Mouse (Mus musculus) midbrain, embryonic 15.5 days (tissue): ENCODE results near the gene Cyp4a10. TPM values are rescaled to one million over a fixed set of nuclear protein-coding genes. Genes with fewer than 3 reads are reported as not detected.
"Not testable (repeated sequence)": the region's sequence is repeated elsewhere in the genome, so short reads cannot be mapped to it uniquely, and the experiment has no call there.

ENCODE experiments used
- ATAC-seq: fragments of 200-750 bp; cut with Nextera tagmentation; replicated peaks from 2 replicates; pipeline ENCODE4 v1.8.0; 2017; ENCODE audit warnings: moderate TSS enrichment
- H3K27ac ChIP-seq: fragments of 300-500 bp; sonication (generic); 2 replicates; pipeline ENCODE4 v1.5.1; 2015; ENCODE audit warnings: mild to moderate bottlenecking, inconsistent platforms
- H3K27me3 ChIP-seq: fragments of 300-500 bp; sonication (generic); replicated peaks from 2 replicates; pipeline ENCODE4 v1.6.1; 2015; ENCODE audit warnings: inconsistent platforms
- H3K36me3 ChIP-seq: fragments of 300-500 bp; sonication (generic); replicated peaks from 2 replicates; pipeline ENCODE4 v1.6.1; 2015; ENCODE audit warnings: inconsistent platforms
- H3K4me1 ChIP-seq: fragments of 300-500 bp; sonication (generic); 2 replicates; pipeline ENCODE4 v1.6.1; 2015; ENCODE audit warnings: inconsistent platforms
- H3K4me2 ChIP-seq: fragments of 300-500 bp; sonication (generic); 2 replicates; pipeline ENCODE4 v1.6.1; 2015; ENCODE audit warnings: inconsistent platforms, mild to moderate bottlenecking, moderate library complexity
- H3K4me3 ChIP-seq: fragments of 300-500 bp; sonication (generic); 2 replicates; pipeline ENCODE4 v1.5.1; 2015; ENCODE audit warnings: mild to moderate bottlenecking, inconsistent platforms
- H3K9ac ChIP-seq: fragments of 300-500 bp; sonication (generic); 2 replicates; pipeline ENCODE4 v1.6.1; 2015; ENCODE audit warnings: mild to moderate bottlenecking, inconsistent platforms
- H3K9me3 ChIP-seq: fragments of 300-500 bp; sonication (generic); 2 replicates; pipeline ENCODE4 v1.6.1; 2016; ENCODE audit warnings: inconsistent platforms
- WGBS: fragments of 180-500 bp; shearing (Covaris S2); methylation state at CpG from one replicate; pipeline ENCODE4 v1.1.7; 2015; ENCODE audit warnings: mixed read lengths; 5-methylcytosine and 5-hydroxymethylcytosine counted together
- polyA plus RNA-seq: library from polyadenylated mRNA; unstranded; fragments of >200 nt; fragmentation: Nextera tagmentation; extraction: Ambion mirVana; gene quantifications from 2 replicates; pipeline ENCODE4 v1.2.1, GENCODE M21; 2015

The Cyp4a10 gene
- polyA plus RNA-seq, 1 experiment from 2014 or later, result not detected

- Histone ChIP-seq H3K4me2 (no peak overlapping the region), H3K9ac (no peak overlapping the region), H3K27me3 (no peaks in the 10 kb centered on the region), H3K9me3 (no peaks in the 10 kb centered on the region), H3K4me1 (no peaks in the 10 kb centered on the region), H3K27ac (no peak overlapping the region), H3K4me3 (no peak overlapping the region), H3K36me3 (no peaks in the 10 kb centered on the region)
- WGBS, result 56% methylated on average over 4 of the region's 4 CpGs
- ATAC-seq, result no peak
These were observed 39.9 kb downstream of the Cyp4a10 start for GRCm38 (mm10) chr4:115557861-115558561.

DNA sequence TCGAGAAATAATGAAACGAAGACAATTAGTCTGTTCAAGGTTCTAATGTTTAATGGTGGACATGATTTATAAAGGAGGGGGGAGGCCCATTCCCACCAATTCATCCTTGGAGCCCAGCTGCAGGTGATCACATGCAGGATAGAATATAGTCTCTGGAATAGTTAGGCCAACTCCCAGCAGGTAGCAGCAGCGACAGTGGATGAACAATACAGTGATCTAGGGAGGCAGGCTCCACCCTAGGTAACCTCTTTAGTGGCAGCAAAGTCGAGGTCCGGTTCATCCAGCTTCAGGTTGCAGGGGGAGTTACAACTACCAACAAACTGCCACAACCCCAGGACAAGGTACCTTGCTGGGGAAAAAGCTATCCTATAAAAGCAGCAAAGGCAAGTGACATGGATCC lies 43.2 kb downstream of the Cyp4a10 start:
- H3K9me3 ChIP-seq, H3K9ac ChIP-seq, H3K27ac ChIP-seq, H3K36me3 ChIP-seq, ATAC-seq, H3K4me3 ChIP-seq, H3K27me3 ChIP-seq, H3K4me2 ChIP-seq, H3K4me1 ChIP-seq: not testable (repeated sequence)
- WGBS, result 58% methylated on average over 5 of the region's 5 CpGs

- Histone ChIP-seq H3K27ac (no peak within 1 kb of the TSS), H3K9ac (no peak within 1 kb of the TSS), H3K9me3 (no peaks in the 10 kb centered on the region), H3K4me3 (no peak within 1 kb of the TSS), H3K27me3 (no peaks in the 10 kb centered on the region), H3K4me2 (no peak within 1 kb of the TSS), H3K4me1 (no peaks in the 10 kb centered on the region), H3K36me3 (no peaks in the 10 kb centered on the region)
- ATAC-seq, result no peak
- 82% methylated on average over 3 of the region's 3 CpGs for WGBS
These were observed 45.3 kb downstream of the Cyp4a10 start, which contains the start of gene Cyp4a31 for GRCm38 (mm10) chr4:115563401-115563800. Gene Cyp4a31, plus strand, starts transcription at chr4:115563649.

DNA sequence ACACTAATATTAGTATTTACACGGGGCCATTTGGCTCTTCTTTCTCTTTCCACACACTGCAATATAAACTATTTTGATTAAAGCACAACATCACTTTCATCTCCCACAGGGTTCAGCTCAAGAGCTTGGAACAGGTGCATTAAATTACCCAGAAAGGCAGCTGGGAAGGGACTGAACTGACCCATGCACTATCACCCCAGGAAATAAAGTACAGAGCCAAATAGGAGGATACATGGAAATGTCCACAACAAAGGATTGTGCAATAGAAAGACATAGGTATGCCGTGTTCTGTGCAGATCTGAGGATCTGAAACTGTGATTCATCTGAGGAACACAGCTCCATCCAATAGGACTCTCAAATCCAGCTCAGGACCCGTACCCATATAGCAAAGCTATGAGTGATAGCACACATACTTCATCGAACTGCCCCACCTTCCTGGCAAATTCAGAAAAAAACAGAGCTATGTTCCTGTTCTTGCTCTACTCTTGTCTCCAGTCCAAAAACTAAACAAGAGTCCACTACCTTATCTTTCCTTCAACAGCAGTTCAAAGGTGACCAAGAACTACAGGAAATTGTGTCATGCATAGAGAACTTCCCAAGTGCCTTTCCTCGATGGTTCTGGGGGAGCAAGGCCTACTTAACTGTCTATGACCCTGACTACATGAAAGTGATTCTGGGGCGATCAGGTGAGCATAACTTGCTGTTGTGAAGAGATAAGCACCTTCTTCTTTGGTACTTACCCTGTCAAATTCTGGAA lies 46.6 kb downstream of the Cyp4a10 start:
- not testable (repeated sequence) for H3K4me3 ChIP-seq, ATAC-seq

GRCm38 (mm10) chr4:115575255-115575654 lies 57.2 kb downstream of the Cyp4a10 start:
- ATAC-seq, result no peak
- Histone ChIP-seq H3K9me3 (no peaks in the 10 kb centered on the region), H3K27ac (no peak overlapping the region), H3K27me3 (no peaks in the 10 kb centered on the region), H3K4me2 (no peak overlapping the region), H3K36me3 (no peaks in the 10 kb centered on the region), H3K4me1 (no peaks in the 10 kb centered on the region), H3K4me3 (no peak overlapping the region), H3K9ac (no peak overlapping the region)
- 80% methylated on average over 3 of the region's 3 CpGs for WGBS

More for the DNA sequence above, 46.6 kb downstream of the Cyp4a10 start:
- H3K4me2 ChIP-seq, H3K27me3 ChIP-seq, H3K36me3 ChIP-seq, H3K4me1 ChIP-seq, H3K27ac ChIP-seq, H3K9ac ChIP-seq, H3K9me3 ChIP-seq: not testable (repeated sequence)
- WGBS, result 81% methylated on average over 6 of the region's 6 CpGs

GRCm38 (mm10) chr4:115575776-115576175 lies 57.7 kb downstream of the Cyp4a10 start:
- Histone ChIP-seq H3K4me3 (no peak overlapping the region), H3K36me3 (no peaks in the 10 kb centered on the region), H3K4me2 (no peak overlapping the region), H3K27me3 (no peaks in the 10 kb centered on the region), H3K4me1 (no peaks in the 10 kb centered on the region), H3K27ac (no peak overlapping the region), H3K9ac (no peak overlapping the region), H3K9me3 (no peaks in the 10 kb centered on the region)
- no peak for ATAC-seq
- WGBS, result 82% methylated on average over 2 of the region's 2 CpGs

DNA sequence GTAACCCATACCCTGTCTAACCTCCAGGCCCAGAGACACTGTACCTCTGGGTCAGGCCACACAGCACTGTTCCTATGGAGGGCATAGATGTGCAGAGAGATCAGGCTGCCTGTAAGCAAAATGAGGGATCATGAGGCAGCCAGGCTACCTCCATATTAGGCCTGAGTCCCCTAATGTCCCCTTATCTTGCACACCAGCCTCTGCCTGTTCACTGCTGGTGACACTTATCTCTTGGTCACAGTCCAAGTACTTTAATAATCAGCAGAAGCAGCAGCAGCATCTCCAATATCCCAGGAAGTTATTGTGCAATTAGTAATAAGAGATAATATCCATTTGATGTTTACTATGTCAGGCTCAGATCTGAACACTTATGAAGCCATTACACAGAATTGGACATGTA lies 65.0 kb downstream of the Cyp4a10 start:
- Histone ChIP-seq H3K4me3 (no peak overlapping the region), H3K9me3 (no peaks in the 10 kb centered on the region), H3K27me3 (no peaks in the 10 kb centered on the region), H3K4me1 (no peaks in the 10 kb centered on the region), H3K4me2 (no peak overlapping the region), H3K36me3 (no peaks in the 10 kb centered on the region), H3K27ac (no peak overlapping the region), H3K9ac (no peak overlapping the region)
- ATAC-seq, result no peak

Other genes with a start within 250 kb of the Cyp4a10 start
- not detected in 2 replicates for gene Cyp4a12a, start 219.2 kb upstream of the Cyp4a10 start, polyA plus RNA-seq
- gene Cyp4a12b, start 106.6 kb upstream of the Cyp4a10 start, polyA plus RNA-seq, result not detected in 2 replicates
- gene Cyp4a30b, start 65.7 kb upstream of the Cyp4a10 start, polyA plus RNA-seq, result not detected in 2 replicates
- not detected in 2 replicates for gene Cyp4a14, start 22.1 kb upstream of the Cyp4a10 start, polyA plus RNA-seq
- gene Cyp4a31, start 45.4 kb downstream of the Cyp4a10 start, polyA plus RNA-seq, result not detected in 2 replicates
- not detected in 2 replicates for gene Cyp4a32, start 82.7 kb downstream of the Cyp4a10 start, polyA plus RNA-seq
- 0.54 and 0.93 TPM in 2 replicates for gene Cyp4b1, start 129.5 kb downstream of the Cyp4a10 start, polyA plus RNA-seq
- gene Efcab14, start 219.5 kb downstream of the Cyp4a10 start, polyA plus RNA-seq, result 16.3 and 17.5 TPM in 2 replicates